Mouse (Mus musculus): ENCODE data around the gene Hist1h1t. TPM values are rescaled to one million over a fixed set of nuclear protein-coding genes. Genes with fewer than 3 reads are reported as not detected.

The Hist1h1t gene
- polyA plus RNA-seq, 1 experiment from 2014 or later = 0.43 TPM

- Histone ChIP-seq H3K9ac (no peak overlapping the region), H3K27me3 (no peaks in the 10 kb centered on the region), H3K9me3 (no peaks in the 10 kb centered on the region), H3K4me3 (no peak overlapping the region), H3K36me3 (no peaks in the 10 kb centered on the region), H3K4me1 (no peaks in the 10 kb centered on the region), H3K27ac (no peak overlapping the region), H3K4me2 (replicated peaks) (no peak overlapping the region)
- WGBS = 22% methylated on average over 1 of the region's 1 CpGs
- ATAC-seq (ENCODE audit: low FRiP score, low read depth) = no peak
These were observed 29.6 kb downstream of the Hist1h1t start for GRCm38 (mm10) chr13:23725213-23725612.

GRCm38 (mm10) chr13:23728472-23729191, 33.0 kb downstream of the Hist1h1t start:
- H3K4me1 ChIP-seq = no peaks in the 10 kb centered on the region
- no peak for ATAC-seq (ENCODE audit: low FRiP score, low read depth)
- H3K4me2 ChIP-seq (replicated peaks) = no peak overlapping the region
- no peak overlapping the region for H3K9ac ChIP-seq
- H3K36me3 ChIP-seq = no peaks in the 10 kb centered on the region
- H3K9me3 ChIP-seq = no peaks in the 10 kb centered on the region
- H3K4me3 ChIP-seq = no peak overlapping the region
- WGBS = 88% methylated on average over 18 of the region's 18 CpGs
- no peak overlapping the region for H3K27ac ChIP-seq
- no peaks in the 10 kb centered on the region for H3K27me3 ChIP-seq

- no peak overlapping the region for H3K9ac ChIP-seq
- H3K27me3 ChIP-seq = no peaks in the 10 kb centered on the region
- no peak overlapping the region for H3K4me2 ChIP-seq (replicated peaks)
- WGBS = 94% methylated on average over 9 of the region's 9 CpGs
- H3K4me3 ChIP-seq = no peak overlapping the region
- H3K9me3 ChIP-seq = no peaks in the 10 kb centered on the region
- H3K36me3 ChIP-seq = no peaks in the 10 kb centered on the region
- H3K4me1 ChIP-seq = no peaks in the 10 kb centered on the region
- no peak overlapping the region for H3K27ac ChIP-seq
- ATAC-seq (ENCODE audit: low FRiP score, low read depth) = no peak
These were observed 33.5 kb downstream of the Hist1h1t start for GRCm38 (mm10) chr13:23729192-23729525.

GRCm38 (mm10) chr13:23729706-23730105, 34.1 kb downstream of the Hist1h1t start:
- no peak overlapping the region for H3K9ac ChIP-seq
- no peak overlapping the region for H3K27ac ChIP-seq
- no peaks in the 10 kb centered on the region for H3K36me3 ChIP-seq
- H3K27me3 ChIP-seq = no peaks in the 10 kb centered on the region
- no peaks in the 10 kb centered on the region for H3K4me1 ChIP-seq
- no peak overlapping the region for H3K4me3 ChIP-seq
- WGBS = 90% methylated on average over 5 of the region's 5 CpGs
- ATAC-seq (ENCODE audit: low FRiP score, low read depth) = no peak
- no peak overlapping the region for H3K4me2 ChIP-seq (replicated peaks)
- no peaks in the 10 kb centered on the region for H3K9me3 ChIP-seq

- no peak for ATAC-seq (ENCODE audit: low FRiP score, low read depth)
- no peaks in the 10 kb centered on the region for H3K27me3 ChIP-seq
- H3K9me3 ChIP-seq = no peaks in the 10 kb centered on the region
- no peak overlapping the region for H3K9ac ChIP-seq
- no peak overlapping the region for H3K27ac ChIP-seq
- no peak overlapping the region for H3K4me3 ChIP-seq
- H3K4me1 ChIP-seq = no peaks in the 10 kb centered on the region
- no peaks in the 10 kb centered on the region for H3K36me3 ChIP-seq
- no peak overlapping the region for H3K4me2 ChIP-seq (replicated peaks)
- WGBS = 47% methylated on average over 8 of the region's 8 CpGs
These were observed 34.9 kb downstream of the Hist1h1t start for GRCm38 (mm10) chr13:23730479-23730878.

GRCm38 (mm10) chr13:23732156-23732804, 36.7 kb downstream of the Hist1h1t start:
- H3K4me3 ChIP-seq = no peak overlapping the region
- H3K4me2 ChIP-seq (replicated peaks) = no peak overlapping the region
- H3K27me3 ChIP-seq = no peaks in the 10 kb centered on the region
- no peaks in the 10 kb centered on the region for H3K36me3 ChIP-seq
- no peak for ATAC-seq (ENCODE audit: low FRiP score, low read depth)
- WGBS = 23% methylated on average over 8 of the region's 8 CpGs
- H3K4me1 ChIP-seq = no peaks in the 10 kb centered on the region
- no peak overlapping the region for H3K9ac ChIP-seq
- H3K9me3 ChIP-seq = no peaks in the 10 kb centered on the region
- H3K27ac ChIP-seq = no peak overlapping the region

- H3K27me3 ChIP-seq = no peaks in the 10 kb centered on the region
- no peak overlapping the region for H3K4me3 ChIP-seq
- H3K4me1 ChIP-seq = peaks cover 13% of the 10 kb centered on the region
- WGBS = 79% methylated on average over 5 of the region's 5 CpGs
- no peak overlapping the region for H3K9ac ChIP-seq
- no peaks in the 10 kb centered on the region for H3K36me3 ChIP-seq
- H3K27ac ChIP-seq = no peak overlapping the region
- ATAC-seq (ENCODE audit: low FRiP score, low read depth) = no peak
- no peaks in the 10 kb centered on the region for H3K9me3 ChIP-seq
- no peak overlapping the region for H3K4me2 ChIP-seq (replicated peaks)
These were observed 41.5 kb downstream of the Hist1h1t start for GRCm38 (mm10) chr13:23737091-23737490.

- Histone ChIP-seq H3K4me1 (peaks cover 13% of the 10 kb centered on the region), H3K27me3 (no peaks in the 10 kb centered on the region), H3K4me3 (peak overlapping the region; percentile 64), H3K4me2 (replicated peaks) (peak overlapping the region; percentile 95), H3K27ac (peak overlapping the region; percentile 98), H3K36me3 (no peaks in the 10 kb centered on the region), H3K9ac (peak overlapping the region; percentile 89), H3K9me3 (no peaks in the 10 kb centered on the region)
- no peak for ATAC-seq (ENCODE audit: low FRiP score, low read depth)
- WGBS = 21% methylated on average over 4 of the region's 4 CpGs
These were observed 42.4 kb downstream of the Hist1h1t start for GRCm38 (mm10) chr13:23738041-23738440.

- H3K4me2 ChIP-seq (replicated peaks) = peak within 1 kb of the TSS; percentile 95
- H3K27ac ChIP-seq = peak within 1 kb of the TSS; percentile 98
- peak within 1 kb of the TSS; percentile 64 for H3K4me3 ChIP-seq
- H3K9me3 ChIP-seq = no peaks in the 10 kb centered on the region
- H3K27me3 ChIP-seq = no peaks in the 10 kb centered on the region
- peak within 1 kb of the TSS; percentile 89 for H3K9ac ChIP-seq
- peaks cover 13% of the 10 kb centered on the region for H3K4me1 ChIP-seq
- H3K36me3 ChIP-seq = no peaks in the 10 kb centered on the region
- WGBS = under 1% methylated on average over 34 of the region's 38 CpGs
- ATAC-seq (ENCODE audit: low FRiP score, low read depth) = peak; percentile 93
These were observed 43.1 kb downstream of the Hist1h1t start, which contains the start of gene Hist1h1c for GRCm38 (mm10) chr13:23738677-23739068. Gene Hist1h1c, plus strand, starts transcription at chr13:23738808.

- Histone ChIP-seq H3K4me3 (peak overlapping the region; percentile 64), H3K27me3 (no peaks in the 10 kb centered on the region), H3K9me3 (no peaks in the 10 kb centered on the region), H3K36me3 (no peaks in the 10 kb centered on the region), H3K9ac (peak overlapping the region; percentile 89), H3K4me2 (replicated peaks) (peak overlapping the region; percentile 95), H3K27ac (peak overlapping the region; percentile 98), H3K4me1 (peaks cover 17% of the 10 kb centered on the region)
- ATAC-seq (ENCODE audit: low FRiP score, low read depth) = peak; percentile 92
- under 1% methylated on average over 39 of the region's 39 CpGs for WGBS
These were observed 43.7 kb downstream of the Hist1h1t start for GRCm38 (mm10) chr13:23739069-23739921.

GRCm38 (mm10) chr13:23739922-23740252, 44.3 kb downstream of the Hist1h1t start:
- Histone ChIP-seq H3K27ac (peak overlapping the region; percentile 98), H3K36me3 (no peaks in the 10 kb centered on the region), H3K9ac (peak overlapping the region; percentile 89), H3K4me3 (peak overlapping the region; percentile 64), H3K4me1 (peaks cover 21% of the 10 kb centered on the region), H3K4me2 (replicated peaks) (peak overlapping the region; percentile 95), H3K9me3 (no peaks in the 10 kb centered on the region), H3K27me3 (no peaks in the 10 kb centered on the region)
- ATAC-seq (ENCODE audit: low FRiP score, low read depth) = no peak; the same call in 1 of the 2 replicates
- 2% methylated on average over 14 of the region's 14 CpGs for WGBS

GRCm38 (mm10) chr13:23740256-23740840, 44.7 kb downstream of the Hist1h1t start:
- Histone ChIP-seq H3K9me3 (no peaks in the 10 kb centered on the region), H3K36me3 (no peaks in the 10 kb centered on the region), H3K4me2 (replicated peaks) (peak overlapping the region; percentile 95), H3K27me3 (no peaks in the 10 kb centered on the region), H3K27ac (peak overlapping the region; percentile 98), H3K4me3 (peak overlapping the region; percentile 64), H3K9ac (peak overlapping the region; percentile 89), H3K4me1 (peaks cover 21% of the 10 kb centered on the region)
- 29% methylated on average over 13 of the region's 13 CpGs for WGBS
- no peak for ATAC-seq (ENCODE audit: low FRiP score, low read depth)
